Mouse (Mus musculus): ENCODE measurements at regions not wholly inside any gene's neighbourhood (a gene's known extent, or its start where the extent isn't known, plus 50 kb on each side); places are given as distances from the start of the nearest gene placed in this dataset.

DNA sequence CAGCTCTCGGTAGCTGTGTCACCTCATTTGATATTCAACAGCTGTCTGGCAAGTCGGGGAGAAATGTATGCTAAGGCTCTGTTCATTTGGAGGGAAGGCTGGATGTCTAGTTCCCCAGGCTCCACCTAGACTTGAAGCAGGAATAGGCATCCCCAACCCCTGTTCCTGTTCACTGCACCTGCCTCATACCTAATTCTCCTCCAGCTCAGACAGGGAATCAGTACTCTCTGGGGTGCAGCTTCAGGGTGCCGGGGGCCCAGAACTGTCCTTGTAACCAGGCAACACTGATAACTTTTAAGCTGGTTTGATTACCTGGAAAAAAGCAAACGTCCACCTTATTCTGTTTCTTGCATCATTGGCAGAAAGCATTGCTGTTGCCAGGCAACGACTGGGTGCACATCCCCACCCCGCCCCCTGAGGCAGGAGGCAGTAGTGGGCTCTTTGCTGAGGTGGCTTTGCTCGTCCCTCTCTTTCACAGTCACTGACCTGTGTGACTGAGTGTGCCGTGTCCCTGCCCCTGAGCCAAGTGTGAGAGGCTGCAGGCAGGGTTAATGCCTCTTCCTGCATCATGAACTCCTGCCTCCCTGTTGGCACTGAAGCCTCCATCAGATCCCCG, 76.3 kb upstream of the Hdac4 start:
- TF ChIP-seq CTCF (conservative IDR thresholded peaks at IDR 0.05; ENCODE audit: insufficient read depth, insufficient read length, low read depth, low read length) (no peak), POLR2A (IDR thresholded peaks at IDR 0.05; ENCODE audit: low read depth, low read length) (no peak)
